Comparison of ENCODE assay signal across 8 mouse cellular contexts in the genomic region with DNA sequence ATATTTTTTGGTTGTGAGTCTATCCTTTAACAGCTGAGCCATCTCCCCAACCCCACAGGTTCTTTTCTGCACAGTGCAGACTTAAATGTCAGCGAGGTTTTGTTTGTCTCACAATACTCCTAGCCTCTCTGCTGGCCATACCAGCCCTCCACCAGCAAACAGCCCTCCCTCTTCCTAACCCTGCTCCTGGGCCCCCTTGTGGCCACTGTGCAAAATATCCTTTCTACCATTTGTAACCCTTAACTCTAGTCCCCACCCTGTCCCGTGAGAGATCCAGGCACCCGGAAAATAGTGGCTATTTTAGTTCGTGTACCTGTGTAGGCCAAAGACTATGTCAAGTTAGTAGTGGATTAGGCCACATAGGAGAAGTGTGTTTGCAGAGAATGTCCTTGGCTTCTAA. TPM values are rescaled to one million over a fixed set of nuclear protein-coding genes. Genes with fewer than 3 reads are reported as not detected.
DNase-seq lines count a peak whose midpoint lies in the region; ATAC-seq lines count a peak whose summit lies in the region.

No protein-coding gene starts in this region.

- peaks cover under 1% of the 10 kb centered on the region for H3K36me3 ChIP-seq in forebrain, embryonic 14.5 days (ENCODE audit: control insufficient read depth, insufficient read depth, low read length)
- peaks cover 2% of the 10 kb centered on the region for H3K36me3 ChIP-seq in limb, embryonic 12.5 days
- H3K36me3 ChIP-seq in midbrain, embryonic 15.5 days (replicated peaks), result peaks cover 1% of the 10 kb centered on the region; the same call in 1 of the 2 replicates

- H3K4me2 ChIP-seq in forebrain, embryonic 14.5 days (ENCODE audit: low read length), result no peak overlapping the region
- no peak overlapping the region for H3K4me2 ChIP-seq in limb, embryonic 12.5 days
- no peak overlapping the region for H3K4me2 ChIP-seq in midbrain, embryonic 15.5 days

- intact Hi-C loops in left cerebral cortex, postnatal 14 days (cut with DNase I), result loop anchor here (10.0 kb wide), 1 partner anchor 184 kb away; no protein-coding TSS in a partner anchor

- no peak overlapping the region for H3K9ac ChIP-seq in forebrain, embryonic 14.5 days (ENCODE audit: low read length)
- H3K9ac ChIP-seq in limb, embryonic 12.5 days (replicated peaks), result no peak overlapping the region
- H3K9ac ChIP-seq in midbrain, embryonic 15.5 days, result no peak overlapping the region

- 19% methylated on average over 4 of the region's 4 CpGs for WGBS in forebrain, embryonic 14.5 days
- WGBS in limb, embryonic 12.5 days, result 18% methylated on average over 4 of the region's 4 CpGs
- 16% methylated on average over 4 of the region's 4 CpGs for WGBS in midbrain, embryonic 15.5 days

- peak; percentile 89; the same call in 1 of the 2 replicates for ATAC-seq in frontal cortex, adult (ENCODE audit: low TSS enrichment)
- ATAC-seq in forebrain, embryonic 14.5 days, result peak; percentile 71
- 0 out of 2 replicates have a peak, but pooled peaks have one; percentile 28 for ATAC-seq in limb, embryonic 12.5 days (ENCODE audit: insufficient number of reproducible peaks, insufficient read depth, low FRiP score, low TSS enrichment, low read depth)
- 0 out of 2 replicates have a peak, but pooled peaks have one; percentile 27 for ATAC-seq in midbrain, embryonic 15.5 days (replicated peaks)

- no peak overlapping the region for H3K4me3 ChIP-seq in forebrain, embryonic 14.5 days (ENCODE audit: low read depth, low read length)
- no peak overlapping the region for H3K4me3 ChIP-seq in limb, embryonic 12.5 days (replicated peaks)
- no peak overlapping the region for H3K4me3 ChIP-seq in midbrain, embryonic 15.5 days

- peaks cover 1% of the 10 kb centered on the region; the same call in 1 of the 2 replicates for H3K27me3 ChIP-seq in forebrain, embryonic 14.5 days (replicated peaks; ENCODE audit: control insufficient read depth, insufficient read depth, low read length)
- H3K27me3 ChIP-seq in limb, embryonic 12.5 days, result peaks cover 5% of the 10 kb centered on the region
- H3K27me3 ChIP-seq in midbrain, embryonic 15.5 days (replicated peaks), result peaks cover 1% of the 10 kb centered on the region

- H3K9me3 ChIP-seq in forebrain, embryonic 14.5 days (replicated peaks; ENCODE audit: control insufficient read depth, low read length), result no peaks in the 10 kb centered on the region
- no peaks in the 10 kb centered on the region for H3K9me3 ChIP-seq in limb, embryonic 12.5 days
- H3K9me3 ChIP-seq in midbrain, embryonic 15.5 days, result no peaks in the 10 kb centered on the region

- H3K27ac ChIP-seq in forebrain, embryonic 14.5 days (ENCODE audit: low read depth, low read length), result no peak overlapping the region
- no peak overlapping the region for H3K27ac ChIP-seq in limb, embryonic 12.5 days
- no peak overlapping the region for H3K27ac ChIP-seq in midbrain, embryonic 15.5 days

- no peak for DNase-seq in frontal cortex, postnatal 36 days (ENCODE audit: low spot score in 2 of 2)
- DNase-seq in 416B (ENCODE audit: low read depth), result peak; percentile 85
- DNase-seq in adrenal gland, adult 18-20 months (ENCODE audit: low spot score in 2 of 2), result peak; percentile 49 to 57
- peak; percentile 62 for DNase-seq in forebrain, embryonic 14.5 days (ENCODE audit: low spot score)
- no peak for DNase-seq in left cerebral cortex, postnatal 14 days (ENCODE audit: low spot score in 2 of 2)

- H3K4me1 ChIP-seq in forebrain, embryonic 14.5 days (ENCODE audit: control insufficient read depth, insufficient read depth, low read length), result no peaks in the 10 kb centered on the region
- H3K4me1 ChIP-seq in limb, embryonic 12.5 days (replicated peaks), result 0 out of 2 replicates have a peak, but pooled peaks cover 3% of the 10 kb centered on the region
- no peaks in the 10 kb centered on the region for H3K4me1 ChIP-seq in midbrain, embryonic 15.5 days

RNA-seq across cellular contexts. Expression of gene Cpne7, which starts 6.5 kb away (rescaled TPM):
- total RNA-seq in adrenal gland, adult 18-20 months (2021), result 1 to 10 TPM; 4.7 to 6.6 TPM
- 1.0 and 2.7 TPM in 2 replicates for polyA plus RNA-seq in forebrain, embryonic 14.5 days (2014; fragmentation: Nextera tagmentation; extraction: Ambion mirVana)
- polyA plus RNA-seq in limb, embryonic 12.5 days (2016; fragmentation: Nextera tagmentation; extraction: Ambion mirVana), result 0.40 and 0.53 TPM in 2 replicates
- 8.1 TPM in 2 replicates for polyA plus RNA-seq in midbrain, embryonic 15.5 days (2015; fragmentation: Nextera tagmentation; extraction: Ambion mirVana)
- 10 to 100 TPM; 55.0 to 77.7 TPM for total RNA-seq in left cerebral cortex, postnatal 14 days (2021)

RNA-seq across cellular contexts. Expression of gene Rpl13, which starts 8.5 kb away (rescaled TPM):
- total RNA-seq in adrenal gland, adult 18-20 months (2021), result 100 to 1,000 TPM; 629 to 647 TPM
- polyA plus RNA-seq in forebrain, embryonic 14.5 days (2014; fragmentation: Nextera tagmentation; extraction: Ambion mirVana), result 1,075 and 1,254 TPM in 2 replicates
- 1,503 and 1,509 TPM in 2 replicates for polyA plus RNA-seq in limb, embryonic 12.5 days (2016; fragmentation: Nextera tagmentation; extraction: Ambion mirVana)
- polyA plus RNA-seq in midbrain, embryonic 15.5 days (2015; fragmentation: Nextera tagmentation; extraction: Ambion mirVana), result 632 and 634 TPM in 2 replicates
- total RNA-seq in left cerebral cortex, postnatal 14 days (2021), result 100 to 1,000 TPM; 356 to 384 TPM

RNA-seq across cellular contexts. Expression of gene Sult5a1, which starts 47.5 kb away (rescaled TPM):
- 10 to 100 TPM in 1 of 2 experiments, 1 to 10 TPM in 1; 9.2 to 12.2 TPM for total RNA-seq in adrenal gland, adult 18-20 months (2021)
- 0.33 and 0.93 TPM in 2 replicates for polyA plus RNA-seq in forebrain, embryonic 14.5 days (2014; fragmentation: Nextera tagmentation; extraction: Ambion mirVana)
- 15.9 and 16.0 TPM in 2 replicates for polyA plus RNA-seq in limb, embryonic 12.5 days (2016; fragmentation: Nextera tagmentation; extraction: Ambion mirVana)
- polyA plus RNA-seq in midbrain, embryonic 15.5 days (2015; fragmentation: Nextera tagmentation; extraction: Ambion mirVana), result 1.6 and 2.1 TPM in 2 replicates
- total RNA-seq in left cerebral cortex, postnatal 14 days (2021), result under 1 TPM in 1 of 2 experiments, not detected in 1; 0.59 TPM

RNA-seq across cellular contexts. Expression of gene Spg7, which starts 47.9 kb away (rescaled TPM):
- total RNA-seq in adrenal gland, adult 18-20 months (2021), result 10 to 100 TPM; 86.9 to 88.3 TPM
- polyA plus RNA-seq in forebrain, embryonic 14.5 days (2014; fragmentation: Nextera tagmentation; extraction: Ambion mirVana), result 34.2 and 38.2 TPM in 2 replicates
- 63.2 and 63.7 TPM in 2 replicates for polyA plus RNA-seq in limb, embryonic 12.5 days (2016; fragmentation: Nextera tagmentation; extraction: Ambion mirVana)
- polyA plus RNA-seq in midbrain, embryonic 15.5 days (2015; fragmentation: Nextera tagmentation; extraction: Ambion mirVana), result 48.7 and 49.0 TPM in 2 replicates
- total RNA-seq in left cerebral cortex, postnatal 14 days (2021), result 10 to 100 TPM; 69.0 to 69.4 TPM

Comparison
In these comparisons a context has a peak if more than half of its experiments do, and no peak if none do; other contexts are left out.
1. ATAC-seq: peak in every context shown above with its lines; median percentile 89 in frontal cortex, adult; 71 in forebrain, embryonic 14.5 days; 28 in limb, embryonic 12.5 days; 27 in midbrain, embryonic 15.5 days.
2. DNase-seq: peak in 416B (single experiment), adrenal gland, adult 18-20 months (2 of 2) and forebrain, embryonic 14.5 days (single experiment); none in frontal cortex, postnatal 36 days (0 of 2) and left cerebral cortex, postnatal 14 days (0 of 2).